Mouse (Mus musculus): Measurements from ENCODE around the gene Vsig10.
"Not testable (repeated sequence)": the region's sequence is repeated elsewhere in the genome, so short reads cannot be mapped to it uniquely, and the experiment has no call there.

Gene Vsig10

DNA sequence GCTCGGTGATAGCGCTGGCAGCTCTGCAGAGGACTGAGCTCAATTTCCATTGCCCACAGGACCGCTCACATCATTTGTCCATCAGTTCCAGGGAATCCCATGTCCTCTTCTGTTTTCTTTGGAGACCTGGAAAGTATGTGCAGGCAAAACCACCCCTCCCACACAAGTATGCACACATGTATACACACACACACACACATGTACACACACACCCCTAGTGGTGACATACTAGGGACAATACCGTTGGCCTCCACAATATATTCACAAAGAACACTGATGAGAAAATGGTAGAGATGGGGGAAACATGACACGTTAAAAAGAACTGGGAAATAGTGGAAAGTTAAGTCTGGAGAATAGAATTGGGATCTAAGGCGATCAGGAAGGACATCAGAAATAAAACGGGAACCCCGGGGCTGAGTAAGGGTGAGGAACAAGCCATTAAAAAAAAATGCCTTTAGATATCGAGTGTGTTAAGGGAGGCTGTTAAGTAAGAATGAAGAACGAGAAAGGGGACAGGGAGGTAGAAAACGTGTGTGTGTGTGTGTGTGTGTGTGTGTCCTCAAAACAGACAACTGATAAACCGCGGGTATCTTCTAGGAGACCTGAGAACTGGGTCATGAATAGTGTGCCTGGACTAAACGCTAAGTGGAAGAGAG, 36.9 kb downstream of the Vsig10 start:
- no peak for DNase-seq (ENCODE audit: low spot score)

DNA sequence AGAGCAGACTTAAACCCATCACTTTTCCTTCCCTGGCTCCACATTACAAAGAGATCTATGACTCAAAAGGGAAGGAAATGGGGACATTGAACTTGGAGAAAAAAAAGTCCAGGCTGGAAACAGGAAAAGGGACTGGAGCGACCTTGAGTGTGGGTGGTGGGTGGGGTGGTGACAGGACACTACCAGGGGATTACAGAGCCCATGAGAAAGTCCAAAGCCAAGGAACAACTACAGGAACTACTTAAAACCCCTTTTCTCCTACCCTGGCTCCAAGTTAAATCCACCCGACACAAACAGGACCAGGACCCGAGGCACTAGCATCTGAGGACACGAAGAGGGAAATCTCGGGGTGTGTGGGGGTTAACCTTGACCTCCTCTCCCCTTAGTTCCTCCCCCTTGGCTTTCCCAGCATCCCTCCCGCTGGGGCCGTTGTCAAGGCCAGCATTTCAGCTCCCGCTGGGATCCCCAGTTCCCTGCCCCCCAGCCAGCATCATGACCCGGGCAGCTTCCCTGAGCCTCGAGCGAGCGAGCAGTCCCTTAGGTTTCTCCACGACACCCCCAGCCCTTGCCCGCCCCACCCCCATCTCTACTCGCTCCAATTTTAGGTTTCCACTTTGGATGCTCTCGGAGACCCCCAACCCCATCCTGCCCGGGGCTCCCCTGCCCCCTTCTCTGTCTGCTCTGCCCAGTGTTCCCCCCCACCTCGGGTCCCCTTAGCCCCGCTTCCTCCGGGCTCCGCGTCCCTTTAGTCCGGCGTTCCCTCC, 37.7 kb downstream of the Vsig10 start:
- DNase-seq (ENCODE audit: low spot score), result no peak

DNA sequence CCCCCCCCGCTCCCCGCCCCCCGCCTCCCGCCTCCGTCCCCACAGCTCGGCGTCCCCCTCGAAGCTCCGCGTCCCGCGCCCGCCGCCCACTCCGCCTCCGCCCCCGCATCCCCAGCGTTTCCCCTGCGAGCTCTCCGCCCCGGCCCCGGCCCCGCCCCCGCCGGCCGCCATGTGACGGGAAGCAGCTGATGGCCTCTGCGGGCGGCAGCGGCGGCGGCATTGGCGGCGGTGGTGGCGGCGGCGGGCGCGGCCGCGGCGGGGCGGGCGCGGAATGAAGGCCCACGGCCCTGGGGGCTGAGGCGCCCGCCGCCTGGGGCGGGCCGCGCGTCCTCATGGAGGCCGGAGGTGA, 38.2 kb downstream of the Vsig10 start, which contains the start of gene Wsb2:
Wsb2 (plus strand) TSS at position 176 of the 349 bp plus-strand sequence.
- peak; percentile 74 for DNase-seq (ENCODE audit: low spot score)

DNA sequence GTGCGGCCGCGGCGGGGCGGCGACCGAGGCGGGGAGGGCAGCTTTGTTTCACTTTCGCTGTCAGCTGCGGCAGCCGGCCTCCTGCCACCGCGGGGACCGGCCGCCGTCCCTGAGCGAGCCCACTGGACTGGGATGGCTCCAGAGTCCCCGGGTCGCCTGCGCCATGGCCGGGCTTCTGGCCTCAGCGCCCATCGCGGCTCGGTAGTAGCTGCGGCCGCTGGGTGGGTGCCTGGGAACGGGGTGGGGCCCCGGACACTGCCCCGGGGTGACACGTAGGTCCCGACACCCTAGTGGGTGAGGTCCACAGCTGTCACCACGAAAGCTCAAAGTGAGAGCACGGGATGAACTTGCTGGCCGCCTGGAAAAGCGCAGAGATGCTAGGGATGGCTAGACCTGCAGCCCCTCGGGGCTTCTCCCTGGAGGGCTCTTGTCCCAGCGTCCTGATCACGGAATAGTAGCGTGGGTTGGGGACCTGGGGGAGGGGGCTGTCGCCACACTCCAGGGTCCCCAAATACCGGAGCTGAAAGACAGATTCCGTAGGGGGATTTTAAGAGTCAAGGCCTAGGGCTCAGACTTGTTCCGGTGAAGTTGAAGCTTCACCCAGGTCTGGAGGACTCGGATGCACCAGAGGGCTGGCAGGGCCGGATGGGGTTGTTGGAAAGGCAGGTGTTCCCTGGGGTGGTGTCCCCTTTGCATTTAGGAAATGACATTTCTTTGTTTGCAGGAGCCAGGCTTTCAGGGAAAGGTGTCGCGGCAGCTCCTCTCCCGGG, 38.8 kb downstream of the Vsig10 start:
- DNase-seq (ENCODE audit: low spot score), result no peak

DNA sequence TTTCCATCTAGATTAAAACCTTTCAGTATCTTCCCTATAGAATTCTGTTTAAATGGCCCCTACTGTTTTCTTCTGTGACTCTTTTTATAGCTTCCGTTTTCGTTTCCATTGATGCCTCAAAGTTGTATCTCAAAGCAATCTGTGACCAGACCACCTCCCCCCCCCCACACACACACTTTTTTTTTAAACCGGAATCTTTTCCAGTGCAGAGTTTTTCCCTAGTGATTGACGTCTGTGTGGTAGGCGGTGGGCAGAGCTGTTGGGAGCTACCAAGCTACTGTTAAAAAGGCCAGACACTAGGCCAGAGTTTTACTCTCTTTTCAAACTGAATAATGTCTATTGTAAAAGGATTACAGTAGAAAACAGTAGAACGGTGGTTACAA, 39.4 kb downstream of the Vsig10 start:
- no peak for DNase-seq (ENCODE audit: low spot score)

DNA sequence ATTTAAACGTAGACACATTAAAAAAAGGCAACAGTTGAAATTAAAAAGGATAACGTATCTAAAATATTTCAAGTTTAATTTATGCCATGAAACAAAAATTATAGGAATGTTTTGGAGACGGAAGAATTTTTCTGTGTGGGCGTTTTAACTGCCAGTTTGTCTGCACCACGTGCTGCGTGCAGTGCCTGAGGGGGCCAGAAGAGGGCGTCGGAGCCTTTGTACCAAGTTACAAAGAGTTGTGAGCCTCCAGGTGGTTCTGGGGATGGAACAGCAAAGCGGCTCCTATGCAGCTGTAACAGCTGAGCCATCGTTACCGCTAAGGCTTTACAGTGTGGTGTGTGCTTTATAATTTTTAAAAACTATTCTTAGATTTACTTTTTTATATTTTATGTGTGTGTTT, 39.8 kb downstream of the Vsig10 start:
- peak; percentile 62 for DNase-seq (ENCODE audit: low spot score)

DNA sequence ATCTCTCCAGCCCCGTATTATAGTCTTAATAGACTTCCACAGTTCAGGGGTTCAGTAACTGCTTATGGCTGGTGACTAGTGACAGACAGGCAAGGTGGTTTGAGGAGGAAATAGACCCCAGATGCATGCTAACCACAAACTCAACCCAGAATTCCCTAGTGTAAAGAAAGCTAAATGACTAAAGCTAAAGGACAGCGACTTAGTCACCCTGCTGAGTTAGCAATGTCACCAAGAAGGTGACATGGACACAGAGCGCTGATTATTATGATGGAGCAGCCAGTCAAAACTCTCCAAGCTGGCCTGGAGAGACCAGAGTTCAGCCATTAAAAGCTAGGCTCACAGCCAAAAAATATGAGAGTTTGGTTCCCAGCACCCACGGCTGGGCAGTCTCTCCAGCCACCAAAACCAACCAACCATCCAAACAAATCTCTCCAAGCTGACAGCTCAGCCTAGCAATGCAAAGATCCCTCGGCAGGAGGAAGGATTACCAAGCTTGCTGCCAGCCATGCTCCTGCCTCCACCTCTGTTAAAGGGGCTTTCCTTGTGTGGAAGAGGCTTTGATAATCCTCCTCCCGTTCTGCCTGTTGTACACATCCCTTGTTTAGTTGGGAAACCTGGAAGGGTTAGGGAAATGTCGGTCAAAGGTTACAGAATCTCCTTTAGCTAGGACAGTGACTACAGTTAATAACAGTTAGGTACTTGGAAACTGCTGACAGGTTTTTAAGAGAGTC, 40.8 kb downstream of the Vsig10 start:
- no peak for DNase-seq (ENCODE audit: low spot score)

DNA sequence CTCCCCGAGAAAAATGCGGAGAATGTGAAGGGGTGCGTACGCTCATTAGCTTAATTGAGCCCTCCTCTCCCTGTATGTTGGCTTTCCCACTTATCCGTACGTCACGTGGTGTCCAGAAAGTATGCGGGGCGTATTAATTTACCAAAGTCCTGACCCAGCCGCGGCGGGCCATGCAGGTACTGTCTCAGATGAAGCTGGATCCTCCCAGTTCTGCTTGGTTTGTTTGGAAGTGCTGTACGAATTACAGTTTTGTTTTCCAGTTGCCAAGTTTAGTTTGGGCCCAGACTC, 41.3 kb downstream of the Vsig10 start:
- no peak for DNase-seq (ENCODE audit: low spot score)

DNA sequence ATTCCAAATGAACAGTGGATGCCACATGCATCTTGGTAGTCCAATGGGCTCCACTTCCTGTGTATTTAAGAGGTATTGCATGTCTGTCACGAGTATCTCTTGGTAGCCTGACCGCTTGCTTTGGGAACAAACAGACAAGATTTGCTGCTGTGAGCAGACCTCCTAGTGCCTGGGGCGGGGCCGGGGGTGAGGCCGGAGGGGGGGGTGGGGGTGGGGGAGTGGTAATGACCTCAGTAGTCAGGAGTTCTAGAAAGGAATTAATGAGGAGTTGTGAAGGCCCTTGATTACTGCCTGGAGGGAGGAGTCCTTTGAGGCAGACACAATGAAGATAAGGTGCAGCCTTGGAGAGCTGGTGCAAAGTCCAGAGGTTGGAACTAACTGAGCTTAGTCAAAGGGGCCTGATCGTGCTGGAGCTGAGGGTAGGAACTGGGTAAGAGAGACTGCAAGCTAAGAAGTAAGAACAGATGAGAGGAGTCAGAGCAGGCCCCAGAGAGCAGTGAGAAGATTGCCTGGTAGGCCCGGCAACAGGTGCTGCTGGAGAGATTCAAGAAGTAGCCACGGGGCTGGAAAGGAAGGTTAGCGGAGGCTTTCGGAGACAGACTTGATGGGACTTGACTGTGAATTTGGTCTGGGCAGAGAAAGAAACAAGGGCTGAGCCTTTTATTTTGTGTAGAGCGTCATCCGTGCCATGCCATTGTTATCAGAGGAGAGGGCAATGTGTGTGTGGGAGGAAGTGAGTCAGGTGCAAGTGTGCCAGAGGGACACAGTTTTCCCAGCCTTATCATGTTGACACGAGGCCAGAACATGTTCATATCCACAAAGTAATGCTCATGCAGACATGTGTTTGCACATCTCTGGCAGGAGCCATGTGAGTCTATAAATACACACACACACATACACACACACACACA, 42.0 kb downstream of the Vsig10 start:
- no peak for DNase-seq (ENCODE audit: low spot score)

DNA sequence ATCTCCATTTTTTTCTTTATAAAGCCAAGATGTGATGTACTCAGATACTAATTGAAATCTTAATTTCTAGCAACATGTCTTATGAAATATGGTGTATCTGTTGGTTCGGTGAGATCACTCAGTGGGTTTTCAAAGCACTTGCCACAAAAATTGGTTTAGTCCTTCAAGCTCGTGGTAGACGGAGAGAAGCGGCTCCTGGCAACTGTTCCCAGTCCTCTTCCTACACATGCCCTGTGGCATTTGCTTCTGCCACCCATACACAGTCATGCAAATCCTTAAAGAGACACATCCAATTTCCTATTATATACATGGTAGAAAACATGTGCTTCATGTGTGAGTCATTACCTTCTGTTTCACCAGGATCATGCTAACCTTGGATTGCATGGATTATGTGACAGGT, 42.7 kb downstream of the Vsig10 start:
- no peak for DNase-seq (ENCODE audit: low spot score)

DNA sequence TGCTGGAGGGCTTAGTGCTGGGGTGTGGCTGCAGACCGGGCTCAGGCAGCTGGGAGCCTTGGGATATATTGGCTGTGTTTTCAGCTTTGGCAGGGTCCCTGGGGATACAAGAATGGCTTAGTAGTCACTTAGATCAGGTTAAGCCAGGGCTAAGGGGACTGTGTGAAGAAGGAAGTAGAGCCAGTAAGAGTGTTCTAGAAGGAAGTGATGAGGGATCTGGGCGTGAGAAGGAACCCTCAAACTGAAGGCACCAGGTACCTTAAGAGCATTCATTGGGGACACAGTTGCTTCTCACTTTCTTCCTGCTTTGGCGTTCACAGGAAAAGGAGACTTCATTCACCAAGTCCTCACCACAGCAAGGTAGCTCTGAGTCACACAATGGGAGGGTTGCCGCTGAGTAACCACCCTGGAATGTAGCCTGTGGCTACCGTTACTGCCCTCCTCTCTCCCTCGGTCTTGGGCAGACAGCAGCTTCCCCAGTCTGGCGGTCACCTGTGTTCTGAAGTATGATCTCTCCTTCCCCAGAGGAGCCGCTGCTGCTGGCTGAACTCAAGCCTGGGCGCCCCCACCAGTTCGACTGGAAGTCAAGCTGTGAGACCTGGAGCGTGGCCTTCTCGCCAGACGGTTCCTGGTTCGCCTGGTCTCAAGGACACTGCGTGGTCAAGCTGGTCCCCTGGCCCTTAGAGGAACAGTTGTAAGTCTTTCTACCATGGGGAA, 44.3 kb downstream of the Vsig10 start:
- no peak for DNase-seq (ENCODE audit: low spot score)

DNA sequence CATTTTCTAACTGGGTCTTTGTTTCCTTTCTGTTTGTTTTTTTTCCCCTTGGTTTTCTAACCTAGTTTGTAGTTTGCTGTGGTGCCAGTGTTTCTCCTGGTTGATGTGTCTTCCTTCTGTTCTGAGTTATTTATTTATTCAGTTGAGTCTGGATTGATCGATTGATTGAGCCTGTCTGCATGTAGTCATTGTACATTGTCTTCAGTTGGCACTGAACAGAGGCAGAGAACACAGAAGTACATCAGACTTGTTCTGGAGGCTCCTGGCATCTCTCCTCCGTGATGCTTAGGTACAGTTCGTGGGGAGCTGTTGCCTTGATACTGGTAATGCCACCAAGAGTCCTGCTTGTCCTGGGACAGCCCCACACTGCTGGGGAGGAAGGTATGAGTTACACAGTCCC, 45.9 kb downstream of the Vsig10 start:
- no peak for DNase-seq (ENCODE audit: low spot score)

DNA sequence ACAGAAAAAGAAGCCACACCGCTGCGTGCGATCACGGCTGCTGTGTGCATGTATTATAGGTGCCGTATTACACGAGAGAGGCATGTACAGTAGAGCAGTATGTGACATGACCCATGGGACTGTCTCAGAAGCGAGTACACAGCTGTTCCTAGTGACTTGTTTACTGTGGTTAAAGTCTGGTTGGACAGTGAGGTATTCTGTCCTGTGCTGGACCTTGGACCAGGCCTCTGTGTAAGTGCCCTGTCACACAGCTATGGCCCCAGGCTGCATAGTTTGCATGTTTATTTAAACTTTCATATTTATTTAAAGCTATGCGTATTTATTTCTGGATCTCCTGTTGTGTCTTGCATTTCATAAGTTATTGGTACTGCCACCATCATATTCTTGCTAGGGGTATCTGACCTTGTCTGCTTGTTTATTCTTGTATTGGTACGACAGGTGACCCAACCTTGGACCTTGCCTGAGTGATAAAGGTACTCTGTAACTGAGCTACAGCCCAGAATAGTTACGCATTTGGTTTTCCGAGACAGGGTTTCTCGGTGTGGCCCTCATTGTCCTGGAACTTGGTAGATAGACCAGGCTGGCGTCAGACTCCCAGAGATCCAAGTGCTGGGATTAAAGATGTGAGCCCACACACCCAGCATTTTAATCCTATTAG, 47.1 kb downstream of the Vsig10 start:
- no peak for DNase-seq (ENCODE audit: low spot score)

DNA sequence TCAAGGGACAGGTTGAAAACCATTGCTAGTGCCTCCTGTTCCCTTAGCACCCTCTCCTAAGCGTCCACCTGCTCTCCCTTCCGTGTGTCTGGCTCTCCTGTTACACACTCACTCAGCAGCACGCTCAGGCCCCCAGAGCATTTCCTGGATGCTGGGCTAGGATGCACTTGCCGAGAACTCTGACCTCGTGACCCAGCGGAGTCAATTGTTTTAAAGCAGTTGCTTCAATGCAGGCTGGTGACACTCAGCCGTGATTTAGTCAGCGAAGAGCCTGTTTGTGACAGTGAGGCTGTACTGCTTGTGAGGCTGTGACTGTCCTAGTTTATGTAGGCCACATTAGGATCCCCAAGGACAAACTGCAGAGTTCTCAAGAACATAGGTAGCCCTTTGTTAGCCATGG, 48.3 kb downstream of the Vsig10 start:
- no peak for DNase-seq (ENCODE audit: low spot score)

DNA sequence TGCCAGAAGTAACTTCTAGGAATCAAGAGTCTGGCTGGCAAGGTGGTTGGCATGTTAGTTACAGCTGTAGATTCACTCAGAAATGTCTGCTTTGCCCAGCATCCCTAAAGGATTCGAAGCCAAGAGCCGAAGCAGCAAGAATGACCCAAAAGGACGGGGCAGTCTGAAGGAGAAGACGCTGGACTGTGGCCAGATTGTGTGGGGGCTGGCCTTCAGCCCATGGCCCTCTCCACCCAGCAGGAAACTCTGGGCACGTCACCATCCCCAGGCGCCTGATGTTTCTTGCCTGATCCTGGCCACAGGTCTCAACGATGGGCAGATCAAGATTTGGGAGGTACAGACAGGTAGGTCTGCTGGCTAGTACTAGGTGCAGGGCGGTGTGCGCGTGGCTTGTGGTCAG, 51.7 kb downstream of the Vsig10 start:
- DNase-seq (ENCODE audit: low spot score), result no peak

DNA sequence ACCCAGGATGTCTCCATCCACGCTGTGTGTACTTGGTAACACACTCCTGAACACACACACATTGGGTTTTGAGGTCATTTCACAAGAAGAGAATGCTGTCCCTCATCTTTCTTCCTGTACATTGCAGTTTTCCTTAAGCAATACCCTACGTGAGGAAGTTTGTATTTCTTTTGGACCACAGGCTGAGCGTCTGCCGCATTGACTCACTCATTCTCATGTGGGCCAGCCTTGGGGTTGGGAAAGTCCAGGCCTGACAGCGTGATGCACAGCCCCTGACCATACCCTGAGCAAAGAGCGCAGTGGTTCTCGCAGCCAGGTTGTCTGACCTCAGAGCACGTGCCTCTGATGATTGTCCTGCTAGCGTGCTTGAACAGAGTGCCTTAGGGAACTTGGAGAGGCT, 54.5 kb downstream of the Vsig10 start:
- DNase-seq (ENCODE audit: low spot score), result no peak

DNA sequence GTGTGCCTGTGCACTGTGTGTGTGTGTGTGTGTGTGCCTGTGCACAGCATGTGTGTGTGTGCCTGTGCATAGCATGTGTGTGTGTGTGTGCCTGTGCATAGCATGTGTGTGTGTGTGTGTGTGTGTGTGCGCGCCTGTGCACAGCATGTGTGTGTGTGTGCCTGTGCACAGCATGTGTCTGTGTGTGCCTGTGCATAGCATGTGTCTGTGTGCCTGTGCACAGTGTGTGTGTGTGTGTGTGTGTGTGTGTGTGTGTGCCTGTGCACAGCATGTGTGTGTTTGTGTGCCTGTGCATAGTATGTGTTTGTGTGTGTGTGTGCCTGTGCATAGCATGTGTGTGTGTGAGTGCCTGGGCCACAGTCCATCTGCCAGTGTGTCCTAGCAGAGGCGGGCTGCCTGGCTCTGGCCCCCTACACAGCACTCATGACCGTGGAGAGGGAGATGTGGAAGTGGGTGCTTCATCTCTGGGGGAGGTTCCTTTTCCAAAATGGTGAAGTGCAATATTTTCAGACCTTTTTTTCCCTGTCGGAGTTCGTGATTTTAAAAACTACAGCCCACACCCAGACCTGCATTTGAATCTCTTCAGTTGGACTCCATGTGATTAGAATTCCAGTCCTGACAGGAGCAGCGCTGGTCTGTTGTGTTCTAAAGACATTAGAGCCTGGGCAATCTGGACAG, 55.6 kb downstream of the Vsig10 start:
- DNase-seq (ENCODE audit: low spot score), result no peak

DNA sequence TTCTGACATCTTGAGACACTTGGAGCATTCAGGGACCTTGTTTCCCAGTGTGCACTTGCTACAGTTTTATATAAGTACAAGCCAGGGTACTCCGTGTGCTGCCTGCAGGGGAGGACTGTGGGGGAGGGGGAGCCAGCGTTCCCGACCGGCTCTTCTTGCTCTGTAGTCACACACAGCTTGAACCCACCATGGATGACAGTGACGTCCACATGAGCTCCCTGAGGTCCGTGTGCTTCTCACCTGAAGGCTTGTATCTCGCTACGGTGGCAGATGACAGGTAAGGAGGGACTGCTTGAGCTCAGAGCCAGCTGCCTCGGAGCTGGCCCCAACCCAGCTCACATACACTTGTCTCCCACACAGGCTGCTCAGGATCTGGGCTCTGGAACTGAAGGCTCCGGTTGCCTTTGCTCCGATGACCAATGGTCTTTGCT, 57.5 kb downstream of the Vsig10 start:
- no peak for DNase-seq (ENCODE audit: low spot score)

DNA sequence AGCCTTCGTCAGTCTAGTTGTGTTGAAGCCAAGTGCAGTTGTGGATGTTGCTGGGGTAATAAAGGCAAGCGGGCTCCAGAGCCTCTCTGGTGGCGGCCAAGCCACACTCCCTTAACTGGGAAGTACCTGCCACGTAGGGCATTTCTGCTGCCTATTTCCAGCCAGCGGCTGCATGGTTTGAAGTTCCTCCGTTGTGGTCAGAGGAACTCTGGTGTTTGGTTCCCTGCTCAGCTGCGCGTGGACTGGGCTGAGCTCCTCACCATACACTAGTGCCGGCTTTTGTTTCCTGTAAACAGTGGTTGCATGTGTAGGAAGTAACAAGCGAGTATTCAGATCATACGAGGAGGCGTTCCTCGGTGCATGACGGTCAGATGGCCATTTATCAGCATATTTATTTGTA, 58.8 kb downstream of the Vsig10 start:
- DNase-seq (ENCODE audit: low spot score), result not testable (repeated sequence)

DNA sequence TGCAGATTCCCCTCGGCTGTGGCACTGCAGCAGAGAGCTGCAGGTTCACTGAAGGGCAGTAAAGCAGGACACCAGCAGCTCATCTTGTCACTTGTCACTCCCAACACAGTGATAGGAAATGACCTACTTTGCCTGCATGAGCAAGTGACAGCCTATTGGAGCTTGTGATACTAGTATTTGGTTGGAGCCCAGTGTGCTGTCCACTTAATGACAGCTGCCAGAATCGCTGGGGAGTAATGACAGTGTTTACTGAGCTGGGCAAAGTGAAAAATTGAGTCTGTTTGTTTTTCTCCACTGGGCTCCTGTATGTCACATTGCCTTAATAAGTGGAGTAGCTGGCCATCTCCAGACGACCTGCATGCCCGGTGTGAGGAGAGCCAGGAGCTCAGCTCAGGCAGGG, 61.3 kb downstream of the Vsig10 start:
- DNase-seq (ENCODE audit: low spot score), result no peak

Data from spleen, adult 12 weeks (tissue).